Mouse (Mus musculus): ENCODE measurements at regions not wholly inside any gene's neighbourhood (a gene's known extent, or its start where the extent isn't known, plus 50 kb on each side); places are given as distances from the start of the nearest gene placed in this dataset.
"Not testable (repeated sequence)": the region's sequence is repeated elsewhere in the genome, so short reads cannot be mapped to it uniquely, and the experiment has no call there.

GRCm38 (mm10) chr2:75781781-75782211, 50.2 kb upstream of the Agps start:
- DNase-seq (ENCODE audit: low read depth): no peak

GRCm38 (mm10) chr2:75781078-75781477, 50.9 kb upstream of the Agps start:
- peak; percentile 83 for DNase-seq (ENCODE audit: low read depth)

GRCm38 (mm10) chr2:75778628-75779027, 53.3 kb upstream of the Agps start:
- DNase-seq (ENCODE audit: low read depth): not testable (repeated sequence)

GRCm38 (mm10) chr2:75777040-75777451, 54.9 kb upstream of the Agps start:
- DNase-seq (ENCODE audit: low read depth): peak; percentile 75

DNA sequence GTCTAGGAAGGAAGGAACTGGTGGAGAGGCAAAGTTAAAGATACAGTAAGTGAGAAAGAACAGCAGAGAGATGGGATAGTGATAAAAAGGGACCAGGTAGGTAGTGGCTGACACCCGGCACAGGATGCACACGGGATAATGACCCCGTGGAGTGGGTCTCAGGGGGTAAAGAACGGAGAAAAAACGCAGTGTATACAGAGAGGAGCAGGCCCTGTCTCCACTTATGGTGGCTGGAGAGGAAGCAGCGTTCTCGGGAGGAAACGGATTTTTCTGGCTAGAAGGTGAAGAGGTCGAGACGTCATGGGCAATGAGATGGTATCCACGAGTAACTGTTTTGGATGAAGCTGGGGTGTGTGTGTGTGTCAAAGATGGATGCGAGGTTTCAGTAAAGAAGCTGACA, 55.4 kb upstream of the Agps start:
- no peak for DNase-seq (ENCODE audit: low read depth)

DNA sequence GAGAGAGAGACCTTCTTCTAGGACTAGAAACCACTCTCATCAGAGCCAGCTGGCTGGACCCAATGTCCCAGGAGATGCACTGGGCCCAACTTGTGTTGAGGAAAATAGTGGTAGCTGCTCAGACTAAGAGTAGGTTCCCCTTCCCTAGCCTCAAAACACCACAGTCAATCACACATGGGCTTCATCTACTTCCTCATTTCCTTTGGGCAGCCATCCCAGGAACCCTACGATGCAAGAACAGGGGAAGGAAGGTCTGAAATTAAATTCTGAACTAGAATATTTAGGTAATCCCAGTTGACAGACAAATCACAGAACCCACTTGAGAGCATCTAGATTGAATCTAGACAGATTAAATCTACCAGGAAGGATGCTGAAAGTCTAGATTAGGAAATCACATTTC, 56.8 kb upstream of the Agps start:
- DNase-seq (ENCODE audit: low read depth): no peak

- no peak for DNase-seq (ENCODE audit: low read depth)
These were observed 58.5 kb upstream of the Agps start for GRCm38 (mm10) chr2:75773431-75773830.

DNA sequence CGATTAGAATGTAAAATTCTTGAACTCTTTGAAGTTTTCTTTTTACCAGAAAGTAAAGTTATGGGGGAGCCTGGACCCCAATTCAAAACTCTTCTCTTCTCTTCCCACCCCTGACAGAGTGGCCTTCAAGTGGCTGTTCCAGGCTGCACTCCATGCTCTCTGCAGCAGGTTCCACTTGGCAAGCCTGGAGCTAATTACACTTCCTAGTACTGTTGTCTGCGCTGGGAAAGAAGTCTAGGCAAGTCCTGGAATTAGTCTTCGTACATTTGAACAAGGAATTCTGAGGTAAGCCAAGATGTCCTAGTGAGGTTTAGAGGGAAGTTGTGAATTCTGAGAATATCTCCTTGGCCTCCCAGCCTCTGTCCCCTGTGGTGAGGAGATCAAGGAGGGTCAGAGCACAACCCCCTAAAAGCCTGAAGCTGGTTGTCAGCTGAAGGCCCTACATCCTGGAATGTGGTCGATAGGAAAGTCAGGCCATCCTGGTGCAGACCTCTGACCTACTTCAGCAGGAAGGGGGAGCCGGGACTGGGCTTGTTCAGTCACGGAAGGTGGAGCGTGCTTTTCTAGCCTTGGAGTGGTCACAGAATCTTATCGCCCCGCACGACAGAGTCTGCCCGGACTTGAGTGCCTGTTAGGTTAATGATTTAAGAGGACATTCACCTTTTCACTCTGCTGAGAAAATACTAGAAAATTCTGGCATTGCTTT, 59.6 kb upstream of the Agps start:
- DNase-seq (ENCODE audit: low read depth): no peak

- no peak for DNase-seq (ENCODE audit: low read depth)
These were observed 61.3 kb upstream of the Agps start for GRCm38 (mm10) chr2:75770633-75771032.

GRCm38 (mm10) chr2:75768559-75769304, 63.2 kb upstream of the Agps start:
- DNase-seq (ENCODE audit: low read depth): no peak

GRCm38 (mm10) chr2:75767871-75768558, 63.6 kb upstream of the Nfe2l2 start:
- no peak for DNase-seq (ENCODE audit: low read depth)

- DNase-seq (ENCODE audit: low read depth): no peak
These were observed 61.0 kb upstream of the Nfe2l2 start for GRCm38 (mm10) chr2:75765403-75765802.

GRCm38 (mm10) chr2:75763252-75763651, 58.8 kb upstream of the Nfe2l2 start:
- DNase-seq (ENCODE audit: low read depth): peak; percentile 43

- DNase-seq (ENCODE audit: low read depth): no peak
These were observed 57.6 kb upstream of the Nfe2l2 start for GRCm38 (mm10) chr2:75762030-75762429.

- DNase-seq (ENCODE audit: low read depth): no peak
These were observed 57.2 kb upstream of the Nfe2l2 start for GRCm38 (mm10) chr2:75761626-75762025.

DNA sequence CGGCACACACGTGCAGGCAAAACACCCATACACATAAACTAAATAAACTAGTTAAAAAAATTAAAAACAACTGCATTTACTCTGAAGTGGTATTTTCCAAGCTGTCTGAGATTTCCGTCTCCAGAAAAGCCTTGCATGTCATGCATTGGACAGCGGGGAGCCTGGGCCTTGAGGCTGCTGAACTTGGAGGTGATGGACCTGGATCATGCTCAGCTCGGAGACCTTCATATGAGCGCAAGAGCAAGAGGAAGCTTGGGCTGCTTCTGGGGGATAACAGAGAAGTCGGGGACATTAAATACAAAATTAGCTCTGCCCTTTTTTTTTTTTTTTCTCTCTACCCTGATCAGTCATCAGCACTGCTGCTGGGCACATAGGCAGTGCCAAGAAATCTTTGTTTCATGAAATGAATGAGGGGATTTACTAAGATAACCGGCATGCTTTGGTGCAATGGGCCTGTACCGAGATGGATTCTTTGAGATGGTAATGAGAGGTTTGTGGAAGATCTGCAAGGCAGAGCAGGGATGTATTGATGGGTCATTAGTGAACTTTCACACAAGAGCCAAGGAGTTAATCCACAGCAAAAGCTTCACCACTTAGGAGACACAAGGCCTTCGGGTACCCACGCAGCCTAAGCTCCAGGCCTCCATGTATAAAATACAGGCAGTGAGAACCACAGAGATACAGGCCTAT, 54.9 kb upstream of the Nfe2l2 start:
- DNase-seq (ENCODE audit: low read depth): no peak

- no peak for DNase-seq (ENCODE audit: low read depth)
These were observed 53.8 kb upstream of the Nfe2l2 start for GRCm38 (mm10) chr2:75758277-75758676.

- DNase-seq (ENCODE audit: low read depth): no peak
These were observed 52.5 kb upstream of the Nfe2l2 start for GRCm38 (mm10) chr2:75756704-75757638.

DNA sequence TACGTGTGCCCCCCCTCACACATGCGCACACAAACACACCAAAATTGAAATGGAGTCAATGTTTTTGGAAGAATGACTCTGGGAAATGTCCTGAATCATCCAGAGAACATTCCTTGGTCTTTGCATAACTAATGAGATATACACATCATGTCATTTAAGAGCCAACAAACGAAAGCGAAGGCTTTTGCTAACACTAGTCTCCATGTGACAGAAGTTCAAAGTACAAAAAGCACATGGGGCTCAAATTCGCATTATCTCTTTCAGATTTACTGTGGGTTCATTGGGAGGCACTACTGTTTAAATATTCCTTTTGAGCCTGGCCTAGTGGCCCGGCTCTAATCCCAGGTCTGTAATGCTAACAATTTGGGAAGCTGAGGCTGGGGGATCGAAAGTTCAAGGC, 50.2 kb upstream of the Nfe2l2 start:
- no peak for DNase-seq (ENCODE audit: low read depth)
